ENCODE assay signal across 17 mouse cellular contexts in the genomic region with DNA sequence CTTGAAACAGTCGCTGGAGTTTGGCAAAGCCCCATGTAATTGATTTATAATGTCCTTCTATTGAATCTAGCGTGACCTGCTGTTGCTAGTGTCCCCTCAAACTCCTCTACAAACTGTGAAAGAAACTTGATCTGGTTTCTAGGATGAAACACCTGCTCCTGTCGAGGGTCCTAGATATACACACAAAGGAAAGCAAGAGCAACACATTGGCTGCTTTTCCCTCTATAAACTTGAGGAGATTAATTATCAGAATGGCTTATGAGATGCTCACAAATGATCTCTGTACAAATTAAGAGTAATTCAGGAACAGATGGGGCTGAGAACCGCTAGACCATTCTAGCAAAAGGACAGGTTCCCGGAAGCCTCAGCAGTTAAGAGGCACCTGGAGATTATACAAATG.
A peak's percentile ranks its signal among the peaks of the same experiment; 100 is the strongest.
DNase-seq lines count a peak whose midpoint lies in the region; ATAC-seq lines count a peak whose summit lies in the region.
"Had no signal": no experiment of that assay in that cellular context is flagged by ENCODE, and none has a peak within 500 bp of the region (broad histone marks: within the 10 kb centered on the region; RNA-seq: fewer than 3 reads in every experiment).

No protein-coding gene starts in this region.

- H3K9me3 ChIP-seq in kidney, embryonic 14.5 days (ENCODE audit: control insufficient read depth, low read length), result no peaks in the 10 kb centered on the region
- H3K9me3 ChIP-seq: embryonic facial prominence, embryonic 12.5 days; G1E; heart, embryonic 10.5 days; hindbrain, embryonic 13.5 days; lung, embryonic 15.5 days had no signal

- H3K4me2 ChIP-seq in kidney, embryonic 14.5 days (replicated peaks; ENCODE audit: low read depth, low read length), result no peak overlapping the region
- H3K4me2 ChIP-seq: embryonic facial prominence, embryonic 12.5 days; hindbrain, embryonic 13.5 days; liver, embryonic 11.5 days; lung, embryonic 15.5 days had no signal

- H3K27me3 ChIP-seq in kidney, embryonic 14.5 days (ENCODE audit: control insufficient read depth, insufficient read depth, low read length), result no peaks in the 10 kb centered on the region
- H3K27me3 ChIP-seq: embryonic facial prominence, embryonic 12.5 days; hindbrain, embryonic 13.5 days; lung, embryonic 15.5 days had no signal

- H3K27ac ChIP-seq in kidney, embryonic 14.5 days (ENCODE audit: low read depth, low read length), result no peak overlapping the region
- H3K27ac ChIP-seq: embryonic facial prominence, embryonic 12.5 days; heart, embryonic 10.5 days; hindbrain, embryonic 13.5 days; lung, embryonic 15.5 days had no signal

- H3K9ac ChIP-seq in kidney, embryonic 14.5 days (ENCODE audit: low read depth, low read length), result no peak overlapping the region
- H3K9ac ChIP-seq: embryonic facial prominence, embryonic 12.5 days; hindbrain, embryonic 13.5 days; lung, embryonic 15.5 days had no signal

- no peaks in the 10 kb centered on the region for H3K4me1 ChIP-seq in kidney, embryonic 14.5 days (ENCODE audit: control insufficient read depth, insufficient read depth, low read length)
- H3K4me1 ChIP-seq: embryonic facial prominence, embryonic 12.5 days; heart, embryonic 10.5 days; lung, embryonic 15.5 days had no signal

- peak; percentile 89 for ATAC-seq in kidney, embryonic 14.5 days (ENCODE audit: low FRiP score, low TSS enrichment)
- ATAC-seq: intestine, postnatal 0 days had no signal

- H3K36me3 ChIP-seq in kidney, embryonic 14.5 days (ENCODE audit: control insufficient read depth, insufficient read depth, low read length), result no peaks in the 10 kb centered on the region
- H3K36me3 ChIP-seq: embryonic facial prominence, embryonic 12.5 days; G1E; heart, embryonic 10.5 days; hindbrain, embryonic 13.5 days; lung, embryonic 15.5 days had no signal

- H3K4me3 ChIP-seq in kidney, embryonic 14.5 days (ENCODE audit: low read length), result no peak overlapping the region
- H3K4me3 ChIP-seq: embryonic facial prominence, embryonic 12.5 days; heart, embryonic 10.5 days; hindbrain, embryonic 13.5 days; lung, embryonic 15.5 days had no signal

- 19% methylated on average over 5 of the region's 5 CpGs for WGBS in kidney, embryonic 14.5 days

- DNase-seq in kidney, adult 18-20 months, result no peak
- peak; percentile 91 for DNase-seq in brain, adult 2 months (ENCODE audit: low read depth, low spot score)
- DNase-seq in cerebellum, adult 11-12 months, result peak; percentile 66
- DNase-seq in cerebellum, postnatal 36 days, result peak; percentile 35 to 54
- no peak for DNase-seq in frontal cortex, postnatal 25 days (ENCODE audit: low spot score in 2 of 2)
- DNase-seq in ovary, postnatal 14 days (ENCODE audit: low spot score), result no peak
- DNase-seq: heart, postnatal 10 days; midbrain, embryonic 14.5 days; thymus, postnatal 14 days had no signal

Comparison
In these comparisons a context has a peak if more than half of its experiments do, and no peak if none do; other contexts are left out.
1. DNase-seq: peak in brain, adult 2 months (single experiment), cerebellum, adult 11-12 months (single experiment) and cerebellum, postnatal 36 days (2 of 2); none in kidney, adult 18-20 months (single experiment), frontal cortex, postnatal 25 days (0 of 2) and ovary, postnatal 14 days (single experiment).